In genomic region chr13:58074881-58075280, GRCm38 (mm10) we compare ENCODE assay signal across 25 mouse cellular contexts. TPM values are rescaled to one million over a fixed set of nuclear protein-coding genes. Genes with fewer than 3 reads are reported as not detected.
A peak's percentile ranks its signal among the peaks of the same experiment; 100 is the strongest.
DNase-seq lines count a peak whose midpoint lies in the region; ATAC-seq and TF ChIP-seq lines count a peak whose summit lies in the region.
"Had no signal": no experiment of that assay in that cellular context is flagged by ENCODE, and none has a peak within 500 bp of the region (broad histone marks: within the 10 kb centered on the region; RNA-seq: fewer than 3 reads in every experiment).

No protein-coding gene starts in this region.

- no peak overlapping the region for H3K4me3 ChIP-seq in layer of hippocampus, adult 2 months
- H3K4me3 ChIP-seq: embryonic facial prominence, embryonic 13.5 days; erythroblast, embryonic 14.5 days; heart, embryonic 15.5 days; hindbrain, embryonic 15.5 days; intestine, embryonic 15.5 days; limb, embryonic 12.5 days; liver, embryonic 12.5 days; midbrain, embryonic 10.5 days had no signal

- TF ChIP-seq CTCF in layer of hippocampus, adult 2 months (conservative IDR thresholded peaks at IDR 0.05), result no peak

- DNase-seq in cerebellum, adult 11 months, result peak; percentile 35
- DNase-seq in cerebellum, adult 8-10 months, result no peak
- DNase-seq in layer of hippocampus, adult 2 months (ENCODE audit: low spot score in 2 of 2), result no peak
- no peak for DNase-seq in layer of hippocampus, postnatal 25 days (ENCODE audit: extremely low spot score in 1 of 2, low spot score in 1 of 2)
- peak; percentile 85 for DNase-seq in brain, adult 2 months (ENCODE audit: low read depth, low spot score)
- peak; percentile 56 for DNase-seq in cerebellum, adult 9-11 months
- DNase-seq in MN1 (ENCODE audit: low spot score), result no peak
- DNase-seq: heart, postnatal 4 days; kidney, adult 9 months; kidney, postnatal 14 days; lung, adult 18-20 months; lung, postnatal 10 days; right cerebral cortex, postnatal 14 days; thymus, adult 2 months; thymus, postnatal 4 days had no signal

- H3K27ac ChIP-seq in layer of hippocampus, adult 2 months, result peak overlapping the region; percentile 87
- H3K27ac ChIP-seq: embryonic facial prominence, embryonic 13.5 days; heart, embryonic 15.5 days; hindbrain, embryonic 15.5 days; intestine, embryonic 15.5 days; limb, embryonic 12.5 days; liver, embryonic 12.5 days; midbrain, embryonic 10.5 days; stomach, postnatal 0 days had no signal

- ATAC-seq in CD4-positive, CD25-positive, alpha-beta regulatory T cell, adult 4 months, result no peak
- ATAC-seq: intestine, embryonic 15.5 days; liver, embryonic 12.5 days had no signal

RNA-seq across cellular contexts. Expression of gene Klhl3, which starts 38.5 kb away (rescaled TPM):
- 10 to 100 TPM; 48.3 to 48.4 TPM for total RNA-seq in layer of hippocampus, adult 2 months (2021)
- total RNA-seq in layer of hippocampus, postnatal 25 days (2021), result 10 to 100 TPM; 45.2 to 47.4 TPM
- 10 to 100 TPM; 14.8 to 18.4 TPM for polyA plus RNA-seq in CD4-positive, CD25-positive, alpha-beta regulatory T cell, adult 4 months (2017; shearing (Covaris generic))
- polyA plus RNA-seq: erythroblast, embryonic 14.5 days had no signal

RNA-seq across cellular contexts. Expression of gene Hnrnpa0, which starts 53.5 kb away (rescaled TPM):
- 100 to 1,000 TPM; 120 to 122 TPM for total RNA-seq in layer of hippocampus, adult 2 months (2021)
- 100 to 1,000 TPM; 127 to 131 TPM for total RNA-seq in layer of hippocampus, postnatal 25 days (2021)
- 10 to 100 TPM; 17.1 to 27.4 TPM for polyA plus RNA-seq in CD4-positive, CD25-positive, alpha-beta regulatory T cell, adult 4 months (2017; shearing (Covaris generic))

Comparison
In these comparisons a context has a peak if more than half of its experiments do, and no peak if none do; other contexts are left out.
1. DNase-seq: peak in cerebellum, adult 11 months (single experiment), brain, adult 2 months (single experiment) and cerebellum, adult 9-11 months (single experiment); none in cerebellum, adult 8-10 months (single experiment), layer of hippocampus, adult 2 months (0 of 2), layer of hippocampus, postnatal 25 days (0 of 2) and MN1 (single experiment).